Mouse (Mus musculus) testis, adult 2 months (tissue): ENCODE data around the gene Hoxd9.

Source experiments
- CTCF ChIP-seq: fragments of 200-500 bp; IDR thresholded peaks from 2 replicates; pipeline ENCODE4 v1.5.1; 2012; ENCODE audit warnings: low read depth, mild to moderate bottlenecking, inconsistent platforms, low read length, moderate library complexity; ENCODE audit not compliant: control insufficient read depth, insufficient read depth, insufficient replicate concordance
- POLR2A ChIP-seq: fragments of 200-500 bp; IDR thresholded peaks from 2 replicates; pipeline ENCODE4 v1.6.1; 2012; ENCODE audit warnings: low read depth, mild to moderate bottlenecking, inconsistent platforms, low read length, moderate library complexity; ENCODE audit not compliant: control insufficient read depth

GRCm38 (mm10) chr2:74702820-74703219 lies 5.3 kb downstream of the Hoxd9 start:
- no peak for TF ChIP-seq CTCF
- TF ChIP-seq POLR2A: no peak
